Mouse (Mus musculus) limb, embryonic 12.5 days (tissue): ENCODE results near the gene Vps37d. TPM values are rescaled to one million over a fixed set of nuclear protein-coding genes. Genes with fewer than 3 reads are reported as not detected.

ENCODE experiments used
- ATAC-seq: fragments of 200-750 bp; cut with Nextera tagmentation; 2 replicates; pipeline ENCODE4 v1.8.0; 2017; ENCODE audit warnings: low read depth, moderate TSS enrichment; ENCODE audit not compliant: insufficient number of reproducible peaks, insufficient read depth, low FRiP score, low TSS enrichment
- H3K27ac ChIP-seq: fragments of 300-500 bp; sonication (generic); 2 replicates; pipeline ENCODE4 v1.5.1; 2016; ENCODE audit warnings: mild to moderate bottlenecking, moderate library complexity
- H3K27me3 ChIP-seq: fragments of 300-500 bp; sonication (generic); 2 replicates; pipeline ENCODE4 v1.6.1; 2016; ENCODE audit warnings: mild to moderate bottlenecking, moderate library complexity
- H3K36me3 ChIP-seq: fragments of 300-500 bp; sonication (generic); 2 replicates; pipeline ENCODE4 v1.6.1; 2016; ENCODE audit warnings: mild to moderate bottlenecking, moderate library complexity
- H3K4me1 ChIP-seq: fragments of 300-500 bp; sonication (generic); replicated peaks from 2 replicates; pipeline ENCODE4 v1.6.1; 2016
- H3K4me2 ChIP-seq: fragments of 300-500 bp; sonication (generic); 2 replicates; pipeline ENCODE4 v1.6.1; 2016; ENCODE audit warnings: mild to moderate bottlenecking, moderate library complexity
- H3K4me3 ChIP-seq: fragments of 300-500 bp; sonication (generic); replicated peaks from 2 replicates; pipeline ENCODE4 v1.5.1; 2016; ENCODE audit warnings: mild to moderate bottlenecking
- H3K9ac ChIP-seq: fragments of 300-500 bp; sonication (generic); replicated peaks from 2 replicates; pipeline ENCODE4 v1.6.1; 2016; ENCODE audit warnings: mild to moderate bottlenecking, moderate library complexity
- H3K9me3 ChIP-seq: fragments of 300-500 bp; sonication (generic); 2 replicates; pipeline ENCODE4 v1.6.1; 2016; ENCODE audit warnings: mild to moderate bottlenecking, moderate library complexity
- WGBS: fragments of 180-500 bp; shearing (Covaris S2); methylation state at CpG from one replicate; pipeline ENCODE4 v1.1.7; 2016; 5-methylcytosine and 5-hydroxymethylcytosine counted together
- polyA plus RNA-seq: library from polyadenylated mRNA; unstranded; fragments of >200 nt; fragmentation: Nextera tagmentation; extraction: Ambion mirVana; gene quantifications from 2 replicates; pipeline ENCODE4 v1.2.1, GENCODE M21; 2016

Vps37d gene
- polyA plus RNA-seq, 1 experiment from 2014 or later: 22.8 TPM

DNA sequence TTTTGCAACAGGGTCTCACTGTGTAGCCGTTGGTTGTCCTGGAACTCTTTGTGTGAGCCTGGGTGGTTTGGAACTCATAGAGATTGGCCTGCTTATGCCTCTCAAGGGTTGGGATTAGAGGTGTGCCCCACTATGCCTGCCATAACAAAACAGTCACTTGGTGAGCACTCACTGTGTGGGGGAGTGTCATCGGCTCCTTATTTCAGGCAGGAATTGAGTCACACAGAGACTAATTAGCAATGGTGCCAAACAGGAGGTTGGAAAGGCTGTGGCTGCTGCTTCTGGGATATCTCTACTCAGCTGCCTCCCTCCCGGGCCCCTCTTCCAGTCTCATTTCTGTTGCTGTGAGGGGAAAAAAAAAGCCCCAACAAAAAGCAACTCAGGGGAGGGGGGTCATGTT lies 33.5 kb downstream of the Vps37d start:
- Histone ChIP-seq H3K4me2 (no peak overlapping the region), H3K9ac (no peak overlapping the region), H3K4me1 (no peaks in the 10 kb centered on the region), H3K27me3 (no peaks in the 10 kb centered on the region; the same call in 1 of the 2 replicates), H3K27ac (no peak overlapping the region), H3K9me3 (no peaks in the 10 kb centered on the region), H3K4me3 (no peak overlapping the region), H3K36me3 (peaks cover 55% of the 10 kb centered on the region)
- ATAC-seq: no peak
- WGBS: 97% methylated on average over 3 of the region's 3 CpGs

DNA sequence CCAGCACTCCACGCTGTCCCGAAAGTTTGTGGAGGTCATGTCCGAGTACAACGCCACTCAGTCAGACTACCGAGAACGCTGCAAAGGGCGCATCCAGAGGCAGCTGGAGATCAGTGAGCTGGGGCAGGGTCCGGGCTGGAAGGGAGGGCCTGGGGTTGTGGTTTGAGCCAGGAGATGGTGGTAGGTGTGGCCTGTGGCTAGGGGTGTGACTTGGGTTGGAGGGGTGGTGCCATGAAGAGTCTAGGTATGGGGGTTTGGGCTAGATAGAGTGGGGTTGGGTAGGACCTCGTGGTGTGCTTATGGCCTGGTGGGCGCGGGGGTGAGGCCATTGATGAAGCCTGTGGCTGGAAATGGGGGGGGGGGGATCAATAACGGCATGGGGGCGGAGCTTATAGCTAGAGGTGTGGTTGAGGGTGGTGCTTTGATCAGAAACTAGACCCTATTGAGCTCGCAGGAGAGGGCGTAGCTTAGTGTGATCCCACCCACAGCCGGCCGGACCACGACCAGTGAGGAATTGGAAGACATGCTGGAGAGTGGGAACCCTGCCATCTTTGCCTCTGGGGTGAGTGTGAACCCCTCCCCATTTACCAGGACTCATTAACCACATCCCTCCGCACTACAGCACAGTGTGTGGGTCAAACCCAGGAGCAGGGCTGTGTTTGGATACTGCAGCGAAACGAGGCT lies 35.8 kb downstream of the Vps37d start:
- Histone ChIP-seq H3K4me3 (no peak overlapping the region), H3K27ac (no peak overlapping the region), H3K9me3 (no peaks in the 10 kb centered on the region), H3K9ac (no peak overlapping the region), H3K4me1 (no peaks in the 10 kb centered on the region), H3K36me3 (peaks cover 57% of the 10 kb centered on the region), H3K4me2 (peak overlapping the region; percentile 8; the same call in 1 of the 2 replicates), H3K27me3 (no peaks in the 10 kb centered on the region; the same call in 1 of the 2 replicates)
- 28% methylated on average over 21 of the region's 21 CpGs for WGBS
- no peak for ATAC-seq

DNA sequence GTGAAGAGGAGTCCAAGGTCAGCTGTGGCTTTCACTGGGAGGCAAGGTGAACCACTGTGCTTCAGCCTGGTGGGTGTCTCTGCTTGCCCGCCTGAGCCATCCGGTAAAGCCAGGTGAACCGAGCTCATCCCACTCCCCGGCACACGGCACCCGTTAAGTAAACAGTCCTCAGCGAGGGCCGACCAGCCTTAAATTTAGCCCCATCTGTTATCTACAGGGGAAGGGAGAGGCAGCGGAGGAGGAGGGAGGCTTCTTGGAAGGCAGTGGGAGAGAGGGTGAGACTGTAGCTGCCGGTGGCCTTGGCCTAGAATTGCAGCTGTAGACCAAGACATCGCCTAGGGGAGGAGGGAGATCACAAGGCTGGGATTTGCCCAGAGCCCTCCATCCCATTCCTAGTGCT lies 37.3 kb downstream of the Vps37d start:
- Histone ChIP-seq H3K4me2 (no peak overlapping the region), H3K36me3 (peaks cover 57% of the 10 kb centered on the region), H3K27ac (0 out of 2 replicates have a peak overlapping the region, but pooled peaks have one; percentile 25), H3K27me3 (no peaks in the 10 kb centered on the region; the same call in 1 of the 2 replicates), H3K4me1 (peaks cover 8% of the 10 kb centered on the region; the same call in 1 of the 2 replicates), H3K4me3 (no peak overlapping the region), H3K9me3 (no peaks in the 10 kb centered on the region), H3K9ac (no peak overlapping the region)
- 75% methylated on average over 11 of the region's 11 CpGs for WGBS
- no peak for ATAC-seq

GRCm38 (mm10) chr5:135040059-135040458 lies 38.0 kb downstream of the Vps37d start:
- 0 out of 2 replicates have a peak overlapping the region, but pooled peaks have one; percentile 23 for H3K9ac ChIP-seq
- no peak overlapping the region for H3K27ac ChIP-seq
- ATAC-seq: no peak
- no peak overlapping the region for H3K4me3 ChIP-seq
- H3K27me3 ChIP-seq: no peaks in the 10 kb centered on the region; the same call in 1 of the 2 replicates
- H3K9me3 ChIP-seq: no peaks in the 10 kb centered on the region
- WGBS: 68% methylated on average over 6 of the region's 6 CpGs
- H3K36me3 ChIP-seq: peaks cover 50% of the 10 kb centered on the region
- no peak overlapping the region for H3K4me2 ChIP-seq
- H3K4me1 ChIP-seq: peaks cover 13% of the 10 kb centered on the region; the same call in 1 of the 2 replicates

GRCm38 (mm10) chr5:135039541-135039940 lies 38.5 kb downstream of the Vps37d start:
- no peak overlapping the region for H3K4me3 ChIP-seq
- H3K4me2 ChIP-seq: no peak overlapping the region
- WGBS: 86% methylated on average over 9 of the region's 9 CpGs
- H3K9ac ChIP-seq: no peak overlapping the region
- no peak overlapping the region for H3K27ac ChIP-seq
- ATAC-seq: no peak
- no peaks in the 10 kb centered on the region; the same call in 1 of the 2 replicates for H3K27me3 ChIP-seq
- peaks cover 45% of the 10 kb centered on the region for H3K36me3 ChIP-seq
- peaks cover 3% of the 10 kb centered on the region; the same call in 1 of the 2 replicates for H3K9me3 ChIP-seq
- peaks cover 13% of the 10 kb centered on the region; the same call in 1 of the 2 replicates for H3K4me1 ChIP-seq

DNA sequence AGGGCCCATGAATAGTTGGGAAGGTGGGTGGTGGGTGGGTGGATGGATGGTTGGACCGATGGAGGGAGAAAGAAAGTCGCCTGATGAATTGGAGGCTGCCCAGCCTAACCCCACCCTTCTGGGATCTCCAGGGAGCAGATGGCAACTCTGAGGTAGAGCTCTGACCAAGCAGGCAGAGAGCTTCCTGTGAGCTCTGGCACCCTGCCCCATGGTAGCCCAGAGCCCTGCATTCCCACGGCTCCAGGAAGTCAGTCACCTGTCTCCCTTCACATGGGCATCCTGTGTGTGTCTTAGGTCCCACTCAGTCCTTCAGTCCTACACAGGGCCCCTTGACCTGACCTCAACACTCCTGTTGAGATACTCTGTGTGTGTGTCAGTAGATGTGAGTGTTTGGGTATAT lies 40.1 kb downstream of the Vps37d start:
- ATAC-seq: no peak
- H3K9me3 ChIP-seq: peaks cover 7% of the 10 kb centered on the region; the same call in 1 of the 2 replicates
- no peak overlapping the region for H3K4me3 ChIP-seq
- 98% methylated on average over 3 of the region's 3 CpGs for WGBS
- H3K4me1 ChIP-seq: peaks cover 13% of the 10 kb centered on the region; the same call in 1 of the 2 replicates
- H3K36me3 ChIP-seq: peaks cover 36% of the 10 kb centered on the region
- H3K4me2 ChIP-seq: no peak overlapping the region
- H3K27ac ChIP-seq: no peak overlapping the region
- H3K9ac ChIP-seq: no peak overlapping the region
- H3K27me3 ChIP-seq: no peaks in the 10 kb centered on the region; the same call in 1 of the 2 replicates

DNA sequence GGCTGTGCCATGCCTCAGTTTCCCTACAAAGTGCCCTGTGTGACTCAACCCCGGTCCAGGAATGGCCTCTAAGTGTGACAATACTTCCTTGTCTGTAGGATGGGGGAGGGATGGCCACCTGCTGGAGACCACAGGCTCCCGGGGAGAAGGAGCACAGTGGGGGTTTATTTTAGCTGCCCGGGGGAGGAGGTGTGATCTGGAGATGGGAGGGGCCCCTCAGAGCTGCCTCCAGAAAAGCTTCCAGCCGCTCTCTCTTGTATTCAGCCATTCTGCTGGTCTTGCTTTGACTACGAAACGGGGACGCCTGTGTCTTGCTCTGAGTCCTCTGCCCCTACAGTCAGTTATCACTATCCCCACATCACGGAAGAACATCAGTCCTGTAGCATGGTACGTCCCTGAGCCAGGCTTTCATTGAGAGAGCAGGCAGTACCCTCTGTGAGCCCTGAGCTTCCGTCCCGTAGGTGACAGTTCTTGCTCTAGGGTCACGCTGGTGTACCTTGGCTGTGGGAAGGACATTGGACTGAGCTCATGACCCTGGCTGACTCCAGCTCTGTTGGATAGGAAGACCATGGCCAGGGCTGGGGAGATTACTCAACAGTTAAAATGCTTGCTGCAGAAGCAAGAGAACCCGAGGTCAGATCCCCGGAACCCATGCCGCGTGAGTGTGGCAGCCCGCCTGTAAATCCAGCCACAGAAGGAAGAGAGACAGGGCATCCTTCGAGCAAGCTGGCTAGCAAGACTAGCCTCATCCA lies 42.3 kb downstream of the Vps37d start:
- Histone ChIP-seq H3K36me3 (peaks cover 31% of the 10 kb centered on the region), H3K4me3 (no peak overlapping the region), H3K9me3 (peaks cover 7% of the 10 kb centered on the region; the same call in 1 of the 2 replicates), H3K4me2 (no peak overlapping the region), H3K27me3 (no peaks in the 10 kb centered on the region), H3K9ac (0 out of 2 replicates have a peak overlapping the region, but pooled peaks have one; percentile 5), H3K4me1 (peaks cover 13% of the 10 kb centered on the region; the same call in 1 of the 2 replicates), H3K27ac (no peak overlapping the region)
- 62% methylated on average over 18 of the region's 18 CpGs for WGBS
- no peak for ATAC-seq

DNA sequence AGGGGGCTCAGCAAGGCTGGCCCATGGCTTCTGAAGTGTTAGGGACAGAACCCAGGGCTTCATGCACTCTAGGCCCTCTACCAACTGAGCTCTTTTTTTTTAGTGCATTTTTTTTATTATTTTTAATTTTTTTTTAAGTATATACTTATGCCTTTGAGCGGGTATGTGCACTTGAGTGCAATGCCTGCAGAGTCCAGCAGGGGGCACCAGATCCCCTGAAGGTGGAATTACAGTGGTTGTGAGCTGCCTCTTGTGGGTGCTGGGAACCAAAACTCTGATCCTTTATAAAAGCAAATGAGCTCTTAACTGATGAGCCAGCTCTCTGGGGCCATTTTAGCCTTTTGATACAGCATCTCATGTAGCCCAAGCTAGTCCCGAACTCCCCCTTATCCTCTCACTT lies 43.5 kb downstream of the Vps37d start:
- ATAC-seq: no peak
- Histone ChIP-seq H3K27me3 (no peaks in the 10 kb centered on the region), H3K4me3 (no peak overlapping the region), H3K9me3 (peaks cover 7% of the 10 kb centered on the region; the same call in 1 of the 2 replicates), H3K27ac (no peak overlapping the region), H3K36me3 (peaks cover 25% of the 10 kb centered on the region), H3K9ac (no peak overlapping the region), H3K4me1 (peaks cover 13% of the 10 kb centered on the region; the same call in 1 of the 2 replicates), H3K4me2 (no peak overlapping the region)
- WGBS: 100% methylated on average over 2 of the region's 2 CpGs

DNA sequence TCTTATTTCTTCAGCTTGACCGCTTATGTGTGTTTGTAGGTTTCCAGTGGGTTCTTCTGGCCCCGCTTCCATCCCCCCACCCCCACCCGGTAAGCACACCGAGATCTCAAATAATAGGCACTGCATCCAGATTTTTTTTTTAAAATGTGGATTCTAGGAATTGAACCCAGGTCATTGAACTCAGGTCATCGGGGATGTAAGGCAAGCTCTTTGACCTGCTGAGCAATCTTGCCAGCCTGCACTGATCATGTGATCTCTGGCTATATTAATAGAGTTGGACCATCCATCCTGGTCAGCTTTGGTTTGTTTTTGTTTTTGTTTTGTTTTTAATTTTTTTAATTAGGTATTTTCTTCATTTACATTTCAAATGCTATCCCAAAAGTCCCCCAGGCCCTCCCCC lies 45.5 kb downstream of the Vps37d start:
- no peak for ATAC-seq
- WGBS: 95% methylated on average over 5 of the region's 5 CpGs

DNA sequence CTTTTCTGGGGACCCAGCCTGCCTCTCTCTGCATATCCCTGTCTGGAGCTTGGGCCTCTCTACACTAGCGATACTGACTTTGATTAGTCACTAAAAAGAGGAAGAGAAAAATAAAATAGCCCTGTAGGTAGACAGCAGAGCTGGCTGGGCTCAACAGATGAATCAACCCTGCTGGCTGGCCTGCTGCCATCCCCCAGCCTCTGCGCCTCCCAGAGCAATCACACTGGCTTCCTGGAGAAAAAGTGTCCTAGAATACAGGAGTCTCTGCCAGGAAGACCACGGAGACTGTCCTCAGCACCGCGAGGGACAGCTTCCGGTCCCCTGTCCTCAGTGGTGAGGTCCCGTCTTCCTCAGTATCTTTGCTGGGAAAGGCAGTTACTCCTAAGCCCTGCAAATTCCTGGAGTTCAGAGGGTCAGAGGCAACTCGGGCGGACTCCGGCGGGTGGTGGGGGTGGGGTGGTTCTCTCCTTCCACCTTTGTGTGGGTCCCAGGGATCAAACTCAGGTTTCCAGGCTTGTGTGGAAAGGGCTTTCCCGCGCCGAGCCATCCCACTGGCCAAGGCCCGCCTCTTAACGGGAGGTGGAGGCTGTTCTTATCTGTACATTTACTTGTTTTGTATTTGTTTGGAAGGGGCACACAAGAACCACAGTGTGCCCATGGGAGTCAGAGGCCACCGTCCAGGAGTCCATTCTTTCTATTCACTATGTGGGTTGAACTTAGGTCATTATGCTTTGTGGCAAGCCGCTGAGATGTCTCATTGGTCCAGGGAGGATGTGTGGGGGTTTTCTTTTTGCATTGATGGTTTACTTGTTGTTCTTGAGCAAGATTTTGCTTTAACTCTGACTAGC lies 48.8 kb downstream of the Vps37d start:
- H3K4me2 ChIP-seq: no peak overlapping the region
- H3K27ac ChIP-seq: no peak overlapping the region; the same call in 1 of the 2 replicates
- H3K9me3 ChIP-seq: 0 out of 2 replicates have a peak, but pooled peaks cover under 1% of the 10 kb centered on the region
- H3K9ac ChIP-seq: no peak overlapping the region
- ATAC-seq: no peak
- no peaks in the 10 kb centered on the region for H3K27me3 ChIP-seq
- H3K36me3 ChIP-seq: no peaks in the 10 kb centered on the region
- peaks cover 23% of the 10 kb centered on the region for H3K4me1 ChIP-seq
- no peak overlapping the region for H3K4me3 ChIP-seq
- 58% methylated on average over 18 of the region's 18 CpGs for WGBS

More for the DNA sequence above, 45.5 kb downstream of the Vps37d start:
- Histone ChIP-seq H3K9me3 (peaks cover 7% of the 10 kb centered on the region; the same call in 1 of the 2 replicates), H3K27me3 (no peaks in the 10 kb centered on the region), H3K9ac (no peak overlapping the region), H3K36me3 (peaks cover 8% of the 10 kb centered on the region), H3K4me2 (no peak overlapping the region), H3K4me1 (peaks cover 18% of the 10 kb centered on the region; the same call in 1 of the 2 replicates), H3K27ac (no peak overlapping the region), H3K4me3 (no peak overlapping the region)
